29 mouse cellular contexts compared by ENCODE assay signal in the genomic region with DNA sequence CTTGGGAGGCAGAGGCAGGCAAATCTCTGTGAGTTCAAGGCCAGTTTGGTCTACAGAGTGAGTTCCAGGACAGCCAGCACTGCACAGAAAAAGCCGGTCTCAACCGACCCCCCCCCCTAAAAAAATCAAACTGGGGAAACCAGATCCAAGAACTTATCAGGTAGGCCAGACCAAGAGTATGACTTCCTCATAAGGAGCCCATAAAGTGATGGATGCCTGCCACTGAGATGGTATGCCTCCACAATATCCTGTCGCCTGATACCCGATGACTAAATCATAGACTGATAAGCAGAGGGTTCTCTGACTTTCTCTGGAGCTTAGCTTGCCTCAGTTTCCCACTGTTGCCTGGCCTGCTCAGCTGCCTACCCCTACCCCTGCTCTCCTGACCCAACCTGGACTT. TPM values are rescaled to one million over a fixed set of nuclear protein-coding genes. Genes with fewer than 3 reads are reported as not detected.
"Had no signal": no experiment of that assay in that cellular context is flagged by ENCODE, and none has a peak within 500 bp of the region (broad histone marks: within the 10 kb centered on the region; RNA-seq: fewer than 3 reads in every experiment).

No protein-coding gene starts in this region.

- DNase-seq: gastrocnemius, adult 2 months; gastrocnemius, postnatal 10 days; gastrocnemius, postnatal 25 days; heart, postnatal 10 days; heart, postnatal 4 days; kidney, adult 18-20 months; kidney, adult 8-10 months; kidney, postnatal 10 days; kidney, postnatal 25 days; kidney, postnatal 4 days had no signal

- H3K4me3 ChIP-seq: hindbrain, embryonic 12.5 days; intestine, embryonic 15.5 days; layer of hippocampus, adult 2 months; limb, embryonic 12.5 days had no signal

- H3K9me3 ChIP-seq: heart, embryonic 10.5 days; heart, embryonic 12.5 days; hindbrain, embryonic 10.5 days; hindbrain, embryonic 12.5 days; intestine, embryonic 15.5 days; limb, embryonic 10.5 days; limb, embryonic 12.5 days had no signal

- H3K36me3 ChIP-seq: heart, embryonic 10.5 days; hindbrain, embryonic 10.5 days; hindbrain, embryonic 12.5 days; intestine, embryonic 15.5 days; limb, embryonic 12.5 days had no signal

- H3K27ac ChIP-seq: hindbrain, embryonic 12.5 days; hindbrain, embryonic 14.5 days; intestine, embryonic 15.5 days; left cerebral cortex, adult 2 months; limb, embryonic 12.5 days had no signal

- ATAC-seq: hindbrain, embryonic 16.5 days; inflammation-experienced regulatory T-cells, adult 6 months; intestine, postnatal 0 days had no signal

- H3K27me3 ChIP-seq: heart, embryonic 12.5 days; hindbrain, embryonic 12.5 days; intestine, embryonic 15.5 days; limb, embryonic 12.5 days had no signal

- H3K9ac ChIP-seq: heart, embryonic 12.5 days; hindbrain, embryonic 12.5 days; hindbrain, embryonic 14.5 days; intestine, embryonic 15.5 days; limb, embryonic 12.5 days had no signal

RNA-seq across cellular contexts. Expression of gene Cd19, which starts 16.9 kb away (rescaled TPM):
- total RNA-seq: gastrocnemius, adult 2 months; granulocyte monocyte progenitor cell, adult 5-6 weeks; layer of hippocampus, adult 2 months; layer of hippocampus, postnatal 25 days; left cerebral cortex, adult 2 months; left cerebral cortex, postnatal 14 days; left cerebral cortex, postnatal 36 days had no signal
- polyA plus RNA-seq: heart, embryonic 10.5 days; heart, embryonic 12.5 days; heart, embryonic 14.5 days; hindbrain, embryonic 10.5 days; hindbrain, embryonic 12.5 days; hindbrain, embryonic 14.5 days; hindbrain, embryonic 16.5 days; intestine, embryonic 15.5 days; kidney, embryonic 14.5 days; limb, embryonic 10.5 days; limb, embryonic 12.5 days had no signal

RNA-seq across cellular contexts. Expression of gene Lat, which starts 28.5 kb away (rescaled TPM):
- total RNA-seq: gastrocnemius, adult 2 months had no signal
